Mouse (Mus musculus): ENCODE results near the gene Snx10. TPM values are rescaled to one million over a fixed set of nuclear protein-coding genes. Genes with fewer than 3 reads are reported as not detected.

Gene Snx10
- 4.2 TPM for polyA plus RNA-seq (2017; shearing (Covaris generic))

GRCm38 (mm10) chr6:51523807-51524320, at the start of gene Snx10:
Snx10 (plus strand) TSS chr6:51523901.

Other genes starting within 250 kb of the Snx10 start
- 0.14 TPM for gene Nfe2l3, start 91.2 kb upstream of the Snx10 start, polyA plus RNA-seq (2017; shearing (Covaris generic))
- gene Hnrnpa2b1, start 54.0 kb upstream of the Snx10 start, polyA plus RNA-seq (2017; shearing (Covaris generic)): 1,337 TPM
- 71.0 TPM for gene Cbx3, start 53.5 kb upstream of the Snx10 start, polyA plus RNA-seq (2017; shearing (Covaris generic))

Measured in naive thymus-derived CD4-positive, alpha-beta T cell, adult 5 months (primary cell).